Mouse (Mus musculus) CH12.LX (cell line): ENCODE measurements at regions not wholly inside any gene's neighbourhood (a gene's known extent, or its start where the extent isn't known, plus 50 kb on each side); places are given as distances from the start of the nearest gene placed in this dataset.

Experiments
- CTCF ChIP-seq, 2 experiments: IDR thresholded peaks in 1 of 2; conservative IDR thresholded peaks in 1 of 2; 2 replicates each; pipeline ENCODE4 v1.5.1; 2011 to 2012; ENCODE audit warnings: low read depth in 2 of 2, low read length in 2 of 2, improper control_type of control experiment in 1 of 2, inconsistent platforms in 1 of 2, mild to moderate bottlenecking in 1 of 2, moderate library complexity in 1 of 2
- EP300 ChIP-seq: IDR thresholded peaks from 2 replicates; pipeline ENCODE4 v1.6.1; 2011; ENCODE audit warnings: low read length, improper control_type of control experiment
- POLR2A ChIP-seq: IDR thresholded peaks from 2 replicates; pipeline ENCODE4 v1.6.1; 2011; ENCODE audit warnings: low read depth, mild to moderate bottlenecking, improper control_type of control experiment, low read length
- ZMIZ1 ChIP-seq: IDR thresholded peaks from 2 replicates; pipeline ENCODE4 v1.6.1; 2012; ENCODE audit warnings: low read depth, mild to moderate bottlenecking, inconsistent platforms, low read length, improper control_type of control experiment

GRCm38 (mm10) chr1:61101679-61102078 lies 124.0 kb downstream of the Icos start:
- peak; percentile 56 to 64 for TF ChIP-seq CTCF (conservative IDR thresholded peaks at IDR 0.05 in 1 of 2, IDR thresholded peaks at IDR 0.05 in 1 of 2; ENCODE audit: low read depth in 2 of 2, low read length in 2 of 2)
- TF ChIP-seq POLR2A = no peak
- no peak for TF ChIP-seq EP300
- no peak for TF ChIP-seq ZMIZ1
